Mouse (Mus musculus): ENCODE measurements around the gene Plcb2. TPM values are rescaled to one million over a fixed set of nuclear protein-coding genes. Genes with fewer than 3 reads are reported as not detected.

Plcb2 gene
- total and polyA plus RNA-seq, 3 experiments: 6.4 to 21.2 TPM; not detected in 1

DNA sequence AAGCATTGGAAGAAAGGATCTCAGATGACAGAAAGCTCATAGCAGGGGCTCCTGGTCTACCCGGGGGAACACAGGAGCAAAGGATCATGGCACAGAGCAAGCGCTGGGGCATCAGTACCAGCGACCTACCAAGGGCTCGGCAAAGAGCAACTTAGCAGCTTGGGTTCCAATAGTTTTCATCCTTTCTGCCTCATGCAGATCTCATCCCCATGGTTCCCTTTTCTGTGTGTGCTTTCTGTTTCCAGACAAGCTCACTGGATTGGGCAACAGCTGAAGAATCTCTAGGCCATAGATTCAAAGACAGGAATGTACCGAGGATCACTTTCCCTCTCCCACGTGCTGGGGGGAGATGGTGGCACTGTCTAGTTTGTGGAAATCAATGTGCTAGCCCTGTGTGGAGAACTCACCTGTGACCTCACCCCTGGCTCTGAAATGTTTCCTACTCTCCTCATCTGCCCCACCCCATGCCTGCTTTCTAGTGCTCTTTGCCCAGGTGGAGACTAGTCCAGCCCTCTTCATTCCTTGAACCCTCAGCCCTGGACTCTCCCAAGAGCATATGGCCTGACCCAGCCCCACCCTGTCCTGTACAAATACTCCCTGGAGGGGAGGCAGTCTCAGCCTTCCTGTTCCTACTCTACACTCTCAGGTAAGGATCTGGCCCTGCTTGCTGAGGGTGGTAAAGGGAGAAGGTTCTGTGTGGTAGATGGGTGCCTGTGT lies 44.1 kb upstream of the Plcb2 start, which contains the start of gene Phgr1:
Phgr1 (plus strand) TSS at position 612 of the 717 bp plus-strand sequence.
- no peaks in the 10 kb centered on the region for H3K79me2 ChIP-seq (ENCODE audit: control insufficient read depth, insufficient read depth, low read length, poor library complexity)
- DNase-seq (ENCODE audit: low read depth, low spot score): no peak
- TF ChIP-seq POLR2AphosphoS5 (IDR thresholded peaks at IDR 0.05; ENCODE audit: borderline replicate concordance, low read depth, low read length) (no peak), POLR2AphosphoS2 (IDR thresholded peaks at IDR 0.05; ENCODE audit: low read length) (no peak), GATA1 (IDR thresholded peaks at IDR 0.05; ENCODE audit: low read depth, low read length) (no peak), CTCF (IDR thresholded peaks at IDR 0.05 in 2 of 3, conservative IDR thresholded peaks at IDR 0.05 in 1 of 3; ENCODE audit: control insufficient read depth in 1 of 3, insufficient read depth in 1 of 3, low read depth in 2 of 3, low read length in 3 of 3, poor library complexity in 1 of 3, severe bottlenecking in 1 of 3) (no peak), MXI1 (IDR thresholded peaks at IDR 0.05; ENCODE audit: low read depth, low read length) (no peak), TAL1 (IDR thresholded peaks at IDR 0.05; ENCODE audit: low read length) (no peak), ZMIZ1 (IDR thresholded peaks at IDR 0.05; ENCODE audit: low read depth, low read length) (no peak), NELFE (IDR thresholded peaks at IDR 0.05; ENCODE audit: low read depth, low read length) (no peak), SIN3A (IDR thresholded peaks at IDR 0.05; ENCODE audit: low read length) (no peak), GABPA (IDR thresholded peaks at IDR 0.05; ENCODE audit: low read depth, low read length) (no peak), NRF1 (IDR thresholded peaks at IDR 0.05; ENCODE audit: insufficient read depth, low read depth, low read length, poor library complexity, severe bottlenecking) (no peak), RCOR1 (IDR thresholded peaks at IDR 0.05; ENCODE audit: low read depth, low read length) (no peak), ZKSCAN1 (IDR thresholded peaks at IDR 0.05; ENCODE audit: low read depth, low read length) (no peak), TCF12 (IDR thresholded peaks at IDR 0.05; ENCODE audit: low read depth, low read length) (no peak), HCFC1 (IDR thresholded peaks at IDR 0.05; ENCODE audit: low read depth, low read length) (no peak), POLR2A (IDR thresholded peaks at IDR 0.05; ENCODE audit: control insufficient read depth in 1 of 2, insufficient read depth in 1 of 2, low read depth in 1 of 2, low read length in 2 of 2, poor library complexity in 1 of 2) (no peak), SMC3 (IDR thresholded peaks at IDR 0.05; ENCODE audit: low read depth, low read length) (no peak), RAD21 (IDR thresholded peaks at IDR 0.05; ENCODE audit: low read depth, low read length) (no peak), ZNF384 (IDR thresholded peaks at IDR 0.05; ENCODE audit: low read depth, low read length) (no peak)
- H3K4me3 ChIP-seq (ENCODE audit: control insufficient read depth in 1 of 2, insufficient read depth in 1 of 2, low read depth in 2 of 2, low read length in 2 of 2): no peak within 1 kb of the TSS
- H3K9me3 ChIP-seq (replicated peaks; ENCODE audit: insufficient read depth, low read length): no peaks in the 10 kb centered on the region
- peaks cover 9 to 24% of the 10 kb centered on the region in 2 experiments for H3K4me1 ChIP-seq (ENCODE audit: control insufficient read depth in 1 of 2, insufficient read depth in 2 of 2, low read length in 2 of 2)
- H3K36me3 ChIP-seq (ENCODE audit: control insufficient read depth in 1 of 2, insufficient read depth in 2 of 2, low read length in 2 of 2): peaks cover 0 to 3% of the 10 kb centered on the region in 2 experiments; a peak in 2 of 4 replicates
- H3K9ac ChIP-seq (ENCODE audit: control insufficient read depth, low read depth, low read length, poor library complexity, severe bottlenecking): no peak within 1 kb of the TSS
- H3K27ac ChIP-seq (ENCODE audit: control insufficient read depth, low read depth, low read length): no peak within 1 kb of the TSS
- no peaks in the 10 kb centered on the region for H3K27me3 ChIP-seq (ENCODE audit: control insufficient read depth in 1 of 2, insufficient read depth in 2 of 2, low read length in 2 of 2)

Measured in MEL (cell line).